Mouse (Mus musculus): Measurements from ENCODE around the gene Osm. TPM values are rescaled to one million over a fixed set of nuclear protein-coding genes. Genes with fewer than 3 reads are reported as not detected.

Gene Osm
- total and polyA plus RNA-seq, 3 experiments: 11.0 to 15.1 (median 12.5) TPM

- Histone ChIP-seq H3K36me3 (replicated peaks in 1 of 2; ENCODE audit: control insufficient read depth in 1 of 2, insufficient read depth in 1 of 2, low read length in 1 of 2) (peaks cover 35 to 74% of the 10 kb centered on the region in 2 experiments), H3K9ac (ENCODE audit: insufficient read depth, low read depth) (no peak overlapping the region), H3K9me3 (replicated peaks; ENCODE audit: low read length) (no peaks in the 10 kb centered on the region), H3K4me3 (replicated peaks in 1 of 3; ENCODE audit: low read depth in 2 of 3, low read length in 2 of 3, poor library complexity in 1 of 3) (no peak overlapping the region), H3K79me2 (replicated peaks; ENCODE audit: control insufficient read depth, extremely low read depth, insufficient read depth, poor library complexity, severe bottlenecking) (no peaks in the 10 kb centered on the region; the same call in none of the 2 replicates), H3K4me1 (ENCODE audit: control insufficient read depth in 1 of 2, insufficient read depth in 2 of 2) (peaks cover 0 to 61% of the 10 kb centered on the region in 2 experiments; a peak in 3 of 4 replicates), H3K4me2 (ENCODE audit: insufficient read depth, low read depth, poor library complexity, severe bottlenecking) (no peak overlapping the region), H3K27ac (ENCODE audit: insufficient read depth, low read depth) (no peak overlapping the region), H3K27me3 (replicated peaks) (no peaks in the 10 kb centered on the region)
- DNase-seq (ENCODE audit: extremely low read depth): no peak
- in situ Hi-C loops (cut with MboI; ENCODE audit: low pct_ligation_motif_present, low pct_unique_long_range_greater_than_20kb, low sequenced_read_pairs): loop anchor here (5.0 kb wide), 1 partner anchor 69 kb away; the partner anchor contains the start of gene Rnf215
- TF ChIP-seq MYC (IDR thresholded peaks at IDR 0.05; ENCODE audit: low read depth, low read length) (no peak), ZKSCAN1 (IDR thresholded peaks at IDR 0.05; ENCODE audit: borderline replicate concordance, low read depth, low read length) (no peak), SMC3 (IDR thresholded peaks at IDR 0.05; ENCODE audit: low read depth, low read length) (no peak), PAX5 (IDR thresholded peaks at IDR 0.05; ENCODE audit: low read length) (no peak), ZC3H11A (IDR thresholded peaks at IDR 0.05; ENCODE audit: low read depth, low read length) (no peak), NELFE (IDR thresholded peaks at IDR 0.05; ENCODE audit: low read depth, low read length) (no peak), CTCF (conservative IDR thresholded peaks at IDR 0.05 in 1 of 2, IDR thresholded peaks at IDR 0.05 in 1 of 2; ENCODE audit: low read depth in 2 of 2, low read length in 2 of 2) (no peak), GABPA (IDR thresholded peaks at IDR 0.05; ENCODE audit: insufficient replicate concordance, low read depth, low read length) (no peak), KAT2A (IDR thresholded peaks at IDR 0.05; ENCODE audit: insufficient replicate concordance, low read length) (no peak), ELF1 (IDR thresholded peaks at IDR 0.05; ENCODE audit: low read depth, low read length) (no peak), MAZ (IDR thresholded peaks at IDR 0.05; ENCODE audit: low read depth, low read length) (no peak), TBP (conservative IDR thresholded peaks at IDR 0.05; ENCODE audit: low read depth, low read length) (no peak), USF2 (conservative IDR thresholded peaks at IDR 0.05; ENCODE audit: low read depth, low read length) (no peak), EP300 (IDR thresholded peaks at IDR 0.05; ENCODE audit: low read length) (no peak), UBTF (IDR thresholded peaks at IDR 0.05; ENCODE audit: low read depth, low read length) (no peak), IRF4 (IDR thresholded peaks at IDR 0.05; ENCODE audit: low read depth, low read length) (no peak), JUN (IDR thresholded peaks at IDR 0.05; ENCODE audit: insufficient read depth, low read depth, low read length) (no peak), MXI1 (IDR thresholded peaks at IDR 0.05; ENCODE audit: low read depth, low read length) (no peak)
- dilution Hi-C loops (cut with MboI; ENCODE audit: extremely low pct_ligation_motif_present, extremely low pct_unique_long_range_greater_than_20kb, low sequenced_read_pairs): no loop called here
These were observed 29.7 kb upstream of the Osm start for GRCm38 (mm10) chr11:4206563-4206962.

- Histone ChIP-seq H3K27ac (ENCODE audit: insufficient read depth, low read depth) (no peak overlapping the region), H3K4me1 (ENCODE audit: control insufficient read depth in 1 of 2, insufficient read depth in 2 of 2) (peaks cover 0 to 50% of the 10 kb centered on the region in 2 experiments; a peak in 2 of 4 replicates), H3K36me3 (replicated peaks in 1 of 2; ENCODE audit: control insufficient read depth in 1 of 2, insufficient read depth in 1 of 2, low read length in 1 of 2) (peaks cover 45 to 79% of the 10 kb centered on the region in 2 experiments), H3K27me3 (replicated peaks) (no peaks in the 10 kb centered on the region), H3K4me3 (replicated peaks in 1 of 3; ENCODE audit: low read depth in 2 of 3, low read length in 2 of 3, poor library complexity in 1 of 3) (no peak overlapping the region), H3K79me2 (replicated peaks; ENCODE audit: control insufficient read depth, extremely low read depth, insufficient read depth, poor library complexity, severe bottlenecking) (no peaks in the 10 kb centered on the region; the same call in 1 of the 2 replicates), H3K9ac (ENCODE audit: insufficient read depth, low read depth) (no peak overlapping the region), H3K4me2 (ENCODE audit: insufficient read depth, low read depth, poor library complexity, severe bottlenecking) (no peak overlapping the region), H3K9me3 (replicated peaks; ENCODE audit: low read length) (no peaks in the 10 kb centered on the region)
- in situ Hi-C loops (cut with MboI; ENCODE audit: low pct_ligation_motif_present, low pct_unique_long_range_greater_than_20kb, low sequenced_read_pairs): loop anchor here (5.0 kb wide), 1 partner anchor 70 kb away; the partner anchor contains the start of gene Rnf215
- TF ChIP-seq ETS1 (conservative IDR thresholded peaks at IDR 0.05; ENCODE audit: low read depth, low read length) (no peak), CTCF (conservative IDR thresholded peaks at IDR 0.05 in 1 of 2, IDR thresholded peaks at IDR 0.05 in 1 of 2; ENCODE audit: low read depth in 2 of 2, low read length in 2 of 2) (no peak), TCF12 (IDR thresholded peaks at IDR 0.05; ENCODE audit: low read depth, low read length) (no peak), UBTF (IDR thresholded peaks at IDR 0.05; ENCODE audit: low read depth, low read length) (no peak), MAX (IDR thresholded peaks at IDR 0.05; ENCODE audit: low read length) (no peak), KAT2A (IDR thresholded peaks at IDR 0.05; ENCODE audit: insufficient replicate concordance, low read length) (no peak), CHD2 (IDR thresholded peaks at IDR 0.05; ENCODE audit: low read length) (no peak), BHLHE40 (IDR thresholded peaks at IDR 0.05; ENCODE audit: low read depth, low read length) (no peak), POLR2A (IDR thresholded peaks at IDR 0.05; ENCODE audit: low read depth, low read length) (no peak), CHD1 (IDR thresholded peaks at IDR 0.05; ENCODE audit: low read depth, low read length) (no peak), ZKSCAN1 (IDR thresholded peaks at IDR 0.05; ENCODE audit: borderline replicate concordance, low read depth, low read length) (no peak)
- DNase-seq (ENCODE audit: extremely low read depth): no peak
- dilution Hi-C loops (cut with MboI; ENCODE audit: extremely low pct_ligation_motif_present, extremely low pct_unique_long_range_greater_than_20kb, low sequenced_read_pairs): no loop called here
These were observed 28.6 kb upstream of the Osm start for GRCm38 (mm10) chr11:4207655-4208054.
